Mouse (Mus musculus) neural tube, embryonic 15.5 days (tissue): ENCODE data around the gene Eif5a. TPM values are rescaled to one million over a fixed set of nuclear protein-coding genes. Genes with fewer than 3 reads are reported as not detected.

Experiments
- ATAC-seq: fragments of 200-750 bp; cut with Nextera tagmentation; 2 replicates; pipeline ENCODE4 v1.8.0; 2017; ENCODE audit warnings: mild to moderate bottlenecking, moderate TSS enrichment, moderate library complexity; ENCODE audit not compliant: low FRiP score
- H3K27ac ChIP-seq: fragments of 300-500 bp; sonication (generic); replicated peaks from 2 replicates; pipeline ENCODE4 v1.5.1; 2015; ENCODE audit warnings: mild to moderate bottlenecking, inconsistent platforms
- H3K27me3 ChIP-seq: fragments of 300-500 bp; sonication (generic); replicated peaks from 2 replicates; pipeline ENCODE4 v1.6.1; 2015; ENCODE audit warnings: inconsistent platforms
- H3K36me3 ChIP-seq: fragments of 300-500 bp; sonication (generic); 2 replicates; pipeline ENCODE4 v1.6.1; 2015; ENCODE audit warnings: inconsistent platforms
- H3K4me1 ChIP-seq: fragments of 300-500 bp; sonication (generic); 2 replicates; pipeline ENCODE4 v1.6.1; 2015; ENCODE audit warnings: inconsistent platforms
- H3K4me2 ChIP-seq: fragments of 300-500 bp; sonication (generic); 2 replicates; pipeline ENCODE4 v1.6.1; 2015; ENCODE audit warnings: inconsistent platforms, mild to moderate bottlenecking, moderate library complexity
- H3K4me3 ChIP-seq: fragments of 300-500 bp; sonication (generic); replicated peaks from 2 replicates; pipeline ENCODE4 v1.5.1; 2015; ENCODE audit warnings: mild to moderate bottlenecking, inconsistent platforms
- H3K9ac ChIP-seq: fragments of 300-500 bp; sonication (generic); replicated peaks from 2 replicates; pipeline ENCODE4 v1.6.1; 2015; ENCODE audit warnings: mild to moderate bottlenecking, inconsistent platforms
- H3K9me3 ChIP-seq: fragments of 300-500 bp; sonication (generic); replicated peaks from 2 replicates; pipeline ENCODE4 v1.6.1; 2016; ENCODE audit warnings: inconsistent platforms
- WGBS: fragments of 180-500 bp; shearing (Covaris S2); methylation state at CpG from one replicate; pipeline ENCODE4 v1.1.7; 2015; ENCODE audit warnings: mixed read lengths; 5-methylcytosine and 5-hydroxymethylcytosine counted together
- microRNA-seq: library from miRNA; unstranded; fragments of <30 nt; microRNA quantifications from one replicate; pipeline ENCODE4, GENCODE M21; 2017
- polyA plus RNA-seq: library from polyadenylated mRNA; unstranded; fragments of >200 nt; fragmentation: Nextera tagmentation; extraction: Ambion mirVana; gene quantifications from 2 replicates; pipeline ENCODE4 v1.2.1, GENCODE M21; 2015

Eif5a gene
- polyA plus RNA-seq, 1 experiment from 2014 or later, result 1,034 TPM

DNA sequence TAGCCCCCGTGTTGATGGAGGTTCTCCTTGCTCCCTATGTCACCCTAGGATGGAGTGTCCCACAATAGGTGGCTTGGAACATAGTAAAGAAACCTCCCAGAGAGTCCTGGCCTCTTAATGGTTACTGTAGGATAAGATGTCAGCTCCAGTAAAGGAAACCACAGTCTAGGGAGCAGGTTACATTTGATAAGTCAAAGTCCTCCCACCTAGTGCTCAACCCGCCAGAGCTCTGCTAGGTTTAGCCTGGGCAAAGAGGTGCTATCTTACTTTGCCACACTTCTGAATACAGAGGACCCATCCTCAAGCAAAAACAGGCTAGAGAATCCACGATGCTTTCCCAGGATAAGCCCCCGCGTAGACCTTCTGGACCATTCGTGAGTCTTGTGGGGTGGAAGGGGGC is 42.8 kb downstream of the Eif5a start:
- Histone ChIP-seq H3K4me1 (peaks cover 39% of the 10 kb centered on the region), H3K4me2 (peak overlapping the region; percentile 78), H3K4me3 (no peak overlapping the region), H3K27ac (no peak overlapping the region), H3K36me3 (no peaks in the 10 kb centered on the region), H3K27me3 (peaks cover 8% of the 10 kb centered on the region; the same call in 1 of the 2 replicates), H3K9ac (no peak overlapping the region), H3K9me3 (no peaks in the 10 kb centered on the region)
- no peak for ATAC-seq
- WGBS, result 95% methylated on average over 6 of the region's 6 CpGs

DNA sequence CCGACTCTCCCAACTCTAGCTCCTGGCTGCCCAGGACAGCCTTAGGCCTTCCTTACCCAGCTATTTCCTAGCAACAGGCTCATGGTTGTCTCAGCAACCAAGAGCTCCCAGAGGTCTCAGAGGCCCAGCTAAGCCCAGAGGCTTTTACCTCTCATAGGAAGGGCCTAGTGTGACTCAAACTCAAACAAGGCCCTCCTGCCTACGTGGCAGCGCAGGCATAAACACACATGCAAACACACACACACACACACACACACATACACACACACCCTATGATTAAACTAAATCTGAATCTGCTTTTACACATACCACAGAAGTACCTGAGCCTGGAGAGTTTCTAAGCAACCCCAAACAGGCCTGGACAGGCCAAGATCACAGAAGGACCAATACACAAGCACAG is 43.4 kb downstream of the Eif5a start:
- no peak overlapping the region for H3K9ac ChIP-seq
- H3K4me3 ChIP-seq, result no peak overlapping the region
- H3K9me3 ChIP-seq, result no peaks in the 10 kb centered on the region
- peaks cover 39% of the 10 kb centered on the region for H3K4me1 ChIP-seq
- 82% methylated on average over 3 of the region's 3 CpGs for WGBS
- peaks cover 8% of the 10 kb centered on the region; the same call in 1 of the 2 replicates for H3K27me3 ChIP-seq
- H3K4me2 ChIP-seq, result no peak overlapping the region
- no peak for ATAC-seq
- no peak overlapping the region for H3K27ac ChIP-seq
- no peaks in the 10 kb centered on the region for H3K36me3 ChIP-seq

DNA sequence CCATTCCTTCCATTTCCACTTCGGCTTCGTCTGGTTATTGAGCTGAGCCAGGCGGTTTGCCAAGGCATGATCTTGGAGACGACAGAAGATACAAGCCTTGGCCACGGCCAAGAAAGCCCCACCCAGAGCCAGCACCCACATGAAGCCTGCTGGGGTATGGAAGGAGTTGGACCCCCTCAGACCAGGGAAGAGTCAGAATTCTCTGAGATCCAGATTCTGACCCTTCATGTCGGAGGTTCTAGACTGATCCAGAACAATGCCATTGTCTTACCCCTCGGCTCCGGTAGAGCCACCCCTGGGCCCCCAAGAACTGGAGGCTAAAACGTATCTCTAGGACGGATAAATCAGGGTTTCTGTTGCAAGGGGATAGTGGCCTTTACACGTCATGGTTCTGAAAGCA is 43.9 kb downstream of the Eif5a start, which contains the start of gene Tmem95:
Gene Tmem95 (minus strand): TSS at position 141 of the 400 bp plus-strand sequence.
- H3K9me3 ChIP-seq, result no peaks in the 10 kb centered on the region
- peak within 1 kb of the TSS; percentile 41 for H3K4me2 ChIP-seq
- H3K27ac ChIP-seq, result no peak within 1 kb of the TSS
- H3K4me3 ChIP-seq, result peak within 1 kb of the TSS; percentile 14; the same call in 1 of the 2 replicates
- peaks cover 8% of the 10 kb centered on the region; the same call in 1 of the 2 replicates for H3K27me3 ChIP-seq
- no peak for ATAC-seq
- 89% methylated on average over 11 of the region's 11 CpGs for WGBS
- H3K4me1 ChIP-seq, result peaks cover 39% of the 10 kb centered on the region
- no peak within 1 kb of the TSS for H3K9ac ChIP-seq
- H3K36me3 ChIP-seq, result no peaks in the 10 kb centered on the region

GRCm38 (mm10) chr11:69876867-69877266 is 44.9 kb downstream of the Eif5a start:
- no peaks in the 10 kb centered on the region for H3K36me3 ChIP-seq
- H3K4me3 ChIP-seq, result peak overlapping the region; percentile 14; the same call in 1 of the 2 replicates
- peaks cover 8% of the 10 kb centered on the region; the same call in 1 of the 2 replicates for H3K27me3 ChIP-seq
- no peak overlapping the region for H3K9ac ChIP-seq
- peak; percentile 37; the same call in 1 of the 2 replicates for ATAC-seq
- H3K4me1 ChIP-seq, result peaks cover 38% of the 10 kb centered on the region
- H3K27ac ChIP-seq, result no peak overlapping the region
- H3K9me3 ChIP-seq, result no peaks in the 10 kb centered on the region
- 3% methylated on average over 12 of the region's 12 CpGs for WGBS
- H3K4me2 ChIP-seq, result peak overlapping the region; percentile 41

- Histone ChIP-seq H3K4me2 (no peak overlapping the region), H3K27me3 (peaks cover 8% of the 10 kb centered on the region; the same call in 1 of the 2 replicates), H3K27ac (no peak overlapping the region), H3K36me3 (no peaks in the 10 kb centered on the region), H3K9ac (no peak overlapping the region), H3K9me3 (no peaks in the 10 kb centered on the region), H3K4me1 (peaks cover 32% of the 10 kb centered on the region), H3K4me3 (no peak overlapping the region)
- no peak for ATAC-seq
- WGBS, result 72% methylated on average over 7 of the region's 7 CpGs
Observed at GRCm38 (mm10) chr11:69876186-69876585, 45.6 kb downstream of the Eif5a start.

- no peaks in the 10 kb centered on the region for H3K9me3 ChIP-seq
- no peaks in the 10 kb centered on the region for H3K27me3 ChIP-seq
- H3K4me2 ChIP-seq, result no peak overlapping the region
- H3K4me3 ChIP-seq, result no peak overlapping the region
- H3K4me1 ChIP-seq, result peaks cover 5% of the 10 kb centered on the region
- H3K9ac ChIP-seq, result no peak overlapping the region
- no peaks in the 10 kb centered on the region for H3K36me3 ChIP-seq
- H3K27ac ChIP-seq, result no peak overlapping the region
- no peak for ATAC-seq
- WGBS, result 79% methylated on average over 4 of the region's 4 CpGs
Observed at GRCm38 (mm10) chr11:69872451-69872850, 49.3 kb downstream of the Eif5a start.

DNA sequence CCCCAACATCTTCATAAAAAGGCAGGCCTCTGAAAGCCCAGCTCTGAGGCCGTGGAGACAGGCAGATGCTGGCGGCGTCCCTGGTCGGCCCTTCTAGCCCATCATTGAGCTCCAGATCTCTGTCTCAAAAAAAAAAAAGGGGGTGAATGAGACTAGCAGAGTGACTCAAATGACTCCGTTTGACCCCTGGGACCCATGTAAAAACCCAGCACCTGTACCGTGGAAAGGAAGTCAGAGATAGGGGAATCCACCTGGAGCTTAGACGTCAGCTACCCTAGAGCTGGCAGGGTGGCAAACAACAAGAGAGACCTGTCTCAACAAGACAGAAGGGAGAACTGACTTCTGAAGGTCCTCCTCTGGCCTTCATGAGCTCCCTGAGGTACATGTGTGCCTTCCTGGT is 49.9 kb downstream of the Eif5a start:
- Histone ChIP-seq H3K9ac (no peak overlapping the region), H3K27ac (no peak overlapping the region), H3K36me3 (no peaks in the 10 kb centered on the region), H3K27me3 (no peaks in the 10 kb centered on the region; the same call in 1 of the 2 replicates), H3K4me2 (no peak overlapping the region), H3K4me1 (peaks cover 2% of the 10 kb centered on the region), H3K9me3 (no peaks in the 10 kb centered on the region), H3K4me3 (no peak overlapping the region)
- WGBS, result 92% methylated on average over 7 of the region's 7 CpGs
- no peak for ATAC-seq

GRCm38 (mm10) chr11:69870289-69871069 is 51.3 kb downstream of the Eif5a start:
- no peak overlapping the region for H3K4me3 ChIP-seq
- H3K4me2 ChIP-seq, result no peak overlapping the region
- ATAC-seq, result no peak
- H3K9me3 ChIP-seq, result no peaks in the 10 kb centered on the region
- no peaks in the 10 kb centered on the region for H3K36me3 ChIP-seq
- no peaks in the 10 kb centered on the region for H3K4me1 ChIP-seq
- H3K9ac ChIP-seq, result no peak overlapping the region
- H3K27me3 ChIP-seq, result no peaks in the 10 kb centered on the region; the same call in 1 of the 2 replicates
- WGBS, result 91% methylated on average over 2 of the region's 2 CpGs
- no peak overlapping the region for H3K27ac ChIP-seq

DNA sequence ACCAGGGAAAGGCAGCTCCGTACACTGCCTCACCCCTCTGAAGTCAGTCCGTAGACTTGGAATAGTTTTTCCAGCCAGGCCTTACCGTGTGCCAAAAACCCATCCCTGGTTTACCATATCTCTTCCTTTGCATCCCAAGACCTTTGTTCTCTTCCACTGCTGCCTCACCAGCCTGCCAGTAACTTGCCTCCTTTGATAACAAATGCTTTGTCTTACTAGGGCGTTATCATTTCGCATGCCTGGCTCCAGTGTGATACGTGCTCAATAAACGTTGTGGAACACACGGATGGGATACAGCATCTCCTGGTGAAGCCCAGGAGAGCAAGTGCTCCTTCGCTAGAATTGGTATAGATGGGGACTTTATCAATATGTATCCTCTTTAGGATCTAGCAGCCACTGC is 54.4 kb downstream of the Eif5a start:
- ATAC-seq, result no peak
- Histone ChIP-seq H3K4me1 (no peaks in the 10 kb centered on the region), H3K9ac (no peak overlapping the region), H3K36me3 (no peaks in the 10 kb centered on the region), H3K4me2 (no peak overlapping the region), H3K9me3 (no peaks in the 10 kb centered on the region), H3K27me3 (no peaks in the 10 kb centered on the region; the same call in 1 of the 2 replicates), H3K4me3 (no peak overlapping the region), H3K27ac (no peak overlapping the region)
- WGBS, result 73% methylated on average over 9 of the region's 9 CpGs

Small RNA genes lying within 50 kb of the gene (microRNA-seq; reads per million reads assigned to microRNA genes)
- not detected for gene Mir6924

Other genes with a start within 250 kb of the Eif5a start
- gene Eif4a1, start 249.5 kb downstream of the Eif5a start, polyA plus RNA-seq, result 437 and 477 TPM in 2 replicates
- gene Senp3, start 239.9 kb downstream of the Eif5a start, polyA plus RNA-seq, result 90.8 and 109 TPM in 2 replicates
- gene Tnfsf13, start 236.2 kb downstream of the Eif5a start, polyA plus RNA-seq, result 0.19 and 0.43 TPM in 2 replicates
- gene Tnfsf12, start 226.1 kb downstream of the Eif5a start, polyA plus RNA-seq, result 4.1 and 5.3 TPM in 2 replicates
- gene Tnfsfm13, start 225.9 kb downstream of the Eif5a start, polyA plus RNA-seq, result 1.8 and 2.3 TPM in 2 replicates
- gene Polr2a, start 163.3 kb downstream of the Eif5a start, polyA plus RNA-seq, result 13.2 and 18.7 TPM in 2 replicates
- gene Slc35g3, start 160.0 kb downstream of the Eif5a start, polyA plus RNA-seq, result 0.19 TPM in 1 of 2 replicates, not detected in the other
- 4.7 and 5.3 TPM in 2 replicates for gene Zbtb4, start 156.0 kb downstream of the Eif5a start, polyA plus RNA-seq
- 2.1 and 3.0 TPM in 2 replicates for gene Chrnb1, start 126.0 kb downstream of the Eif5a start, polyA plus RNA-seq
- 8.5 and 8.7 TPM in 2 replicates for gene Fgf11, start 120.1 kb downstream of the Eif5a start, polyA plus RNA-seq
- 1.1 and 4.2 TPM in 2 replicates for gene Tmem102, start 116.3 kb downstream of the Eif5a start, polyA plus RNA-seq
- gene Gm39566, start 106.7 kb downstream of the Eif5a start, polyA plus RNA-seq, result not detected in 2 replicates
- gene Spem2, start 103.5 kb downstream of the Eif5a start, polyA plus RNA-seq, result not detected in 2 replicates
- gene Spem1, start 99.8 kb downstream of the Eif5a start, polyA plus RNA-seq, result 0.29 and 0.34 TPM in 2 replicates
- 19.4 and 21.4 TPM in 2 replicates for gene Nlgn2, start 84.2 kb downstream of the Eif5a start, polyA plus RNA-seq
- 368 and 430 TPM in 2 replicates for gene Tmem256, start 83.4 kb downstream of the Eif5a start, polyA plus RNA-seq
- gene Plscr3, start 75.6 kb downstream of the Eif5a start, polyA plus RNA-seq, result 44.3 and 53.1 TPM in 2 replicates
- 0.19 and 1.9 TPM in 2 replicates for gene Tnk1, start 63.2 kb downstream of the Eif5a start, polyA plus RNA-seq
- not detected in 2 replicates for gene Tmem95, start 43.9 kb downstream of the Eif5a start, polyA plus RNA-seq
- 2.1 and 3.2 TPM in 2 replicates for gene Kctd11, start 40.6 kb downstream of the Eif5a start, polyA plus RNA-seq
- 0.40 and 16.3 TPM in 2 replicates for gene Acap1, start 26.4 kb downstream of the Eif5a start, polyA plus RNA-seq
- 6.3 and 6.5 TPM in 2 replicates for gene 2810408A11Rik, start 21.0 kb downstream of the Eif5a start, polyA plus RNA-seq
- 15.7 and 17.0 TPM in 2 replicates for gene Neurl4, start 20.9 kb downstream of the Eif5a start, polyA plus RNA-seq
- gene Gps2, start 8.1 kb downstream of the Eif5a start, polyA plus RNA-seq, result 63.1 and 64.7 TPM in 2 replicates
- 5.0 and 6.3 TPM in 2 replicates for gene Ybx2, start 13.8 kb upstream of the Eif5a start, polyA plus RNA-seq
- 4.4 and 8.5 TPM in 2 replicates for gene Slc2a4, start 26.2 kb upstream of the Eif5a start, polyA plus RNA-seq
- gene Cldn7, start 42.8 kb upstream of the Eif5a start, polyA plus RNA-seq, result 0.33 and 64.8 TPM in 2 replicates
- gene Ctdnep1, start 59.2 kb upstream of the Eif5a start, polyA plus RNA-seq, result 23.6 and 27.2 TPM in 2 replicates
- gene Elp5, start 60.6 kb upstream of the Eif5a start, polyA plus RNA-seq, result 159 and 167 TPM in 2 replicates
- gene Gabarap, start 69.2 kb upstream of the Eif5a start, polyA plus RNA-seq, result 549 and 565 TPM in 2 replicates
- 53.5 and 57.8 TPM in 2 replicates for gene Phf23, start 73.8 kb upstream of the Eif5a start, polyA plus RNA-seq
- 22.6 and 25.1 TPM in 2 replicates for gene Dvl2, start 78.6 kb upstream of the Eif5a start, polyA plus RNA-seq
- gene Acadvl, start 93.5 kb upstream of the Eif5a start, polyA plus RNA-seq, result 61.7 and 65.7 TPM in 2 replicates
- 20.1 and 24.7 TPM in 2 replicates for gene Dlg4, start 95.0 kb upstream of the Eif5a start, polyA plus RNA-seq
- 1.7 and 2.1 TPM in 2 replicates for gene Asgr1, start 132.1 kb upstream of the Eif5a start, polyA plus RNA-seq
- 0.18 TPM in 1 of 2 replicates, not detected in the other for gene Asgr2, start 170.7 kb upstream of the Eif5a start, polyA plus RNA-seq
- gene Mgl2, start 208.4 kb upstream of the Eif5a start, polyA plus RNA-seq, result 0.38 and 0.55 TPM in 2 replicates
- 0.37 and 1.1 TPM in 2 replicates for gene Clec10a, start 234.2 kb upstream of the Eif5a start, polyA plus RNA-seq